Mouse (Mus musculus): Measurements from ENCODE around the gene Wdr26. TPM values are rescaled to one million over a fixed set of nuclear protein-coding genes. Genes with fewer than 3 reads are reported as not detected.

Wdr26 gene
- polyA plus RNA-seq, 1 experiment from 2014 or later, result 37.5 TPM

- H3K4me1 ChIP-seq (ENCODE audit: control insufficient read depth, insufficient read depth, low read length), result peaks cover 31% of the 10 kb centered on the region
- 70% methylated on average over 7 of the region's 7 CpGs for WGBS (ENCODE audit: insufficient replicate concordance)
Measured at GRCm38 (mm10) chr1:181231262-181231661, 19.5 kb upstream of the Wdr26 start.

GRCm38 (mm10) chr1:181230731-181231148 lies 18.9 kb upstream of the Wdr26 start:
- Histone ChIP-seq H3K4me1 (ENCODE audit: control insufficient read depth, insufficient read depth, low read length) (peaks cover 31% of the 10 kb centered on the region), H3K9ac (ENCODE audit: low read depth, low read length) (0 out of 2 replicates have a peak overlapping the region, but pooled peaks have one; percentile 34), H3K27ac (ENCODE audit: low read depth, low read length) (peak overlapping the region; percentile 4; the same call in 1 of the 2 replicates), H3K4me3 (ENCODE audit: low read depth, low read length) (no peak overlapping the region), H3K9me3 (replicated peaks; ENCODE audit: control insufficient read depth, low read length) (no peaks in the 10 kb centered on the region), H3K36me3 (ENCODE audit: control insufficient read depth, insufficient read depth, low read length) (no peaks in the 10 kb centered on the region), H3K4me2 (peak overlapping the region; percentile 7; the same call in 1 of the 2 replicates), H3K27me3 (ENCODE audit: control insufficient read depth, insufficient read depth, low read length) (no peaks in the 10 kb centered on the region)
- WGBS (ENCODE audit: insufficient replicate concordance), result 39% methylated on average over 10 of the region's 10 CpGs
- ATAC-seq (replicated peaks; ENCODE audit: insufficient number of reproducible peaks, low FRiP score, low TSS enrichment), result peak; percentile 39

More at GRCm38 (mm10) chr1:181231262-181231661, 19.5 kb upstream of the Wdr26 start:
- H3K9ac ChIP-seq (ENCODE audit: low read depth, low read length), result 0 out of 2 replicates have a peak overlapping the region, but pooled peaks have one; percentile 34
- ATAC-seq (replicated peaks; ENCODE audit: insufficient number of reproducible peaks, low FRiP score, low TSS enrichment), result no peak
- H3K4me3 ChIP-seq (ENCODE audit: low read depth, low read length), result no peak overlapping the region
- H3K27ac ChIP-seq (ENCODE audit: low read depth, low read length), result peak overlapping the region; percentile 4; the same call in 1 of the 2 replicates
- H3K4me2 ChIP-seq, result no peak overlapping the region
- H3K9me3 ChIP-seq (replicated peaks; ENCODE audit: control insufficient read depth, low read length), result no peaks in the 10 kb centered on the region
- no peaks in the 10 kb centered on the region for H3K36me3 ChIP-seq (ENCODE audit: control insufficient read depth, insufficient read depth, low read length)
- no peaks in the 10 kb centered on the region for H3K27me3 ChIP-seq (ENCODE audit: control insufficient read depth, insufficient read depth, low read length)

GRCm38 (mm10) chr1:181229046-181229445 lies 17.2 kb upstream of the Wdr26 start:
- H3K9ac ChIP-seq (ENCODE audit: low read depth, low read length), result no peak overlapping the region
- WGBS (ENCODE audit: insufficient replicate concordance), result 72% methylated on average over 5 of the region's 5 CpGs
- no peak for ATAC-seq (replicated peaks; ENCODE audit: insufficient number of reproducible peaks, low FRiP score, low TSS enrichment)
- no peak overlapping the region for H3K4me2 ChIP-seq
- H3K27ac ChIP-seq (ENCODE audit: low read depth, low read length), result no peak overlapping the region
- no peak overlapping the region for H3K4me3 ChIP-seq (ENCODE audit: low read depth, low read length)
- no peaks in the 10 kb centered on the region for H3K36me3 ChIP-seq (ENCODE audit: control insufficient read depth, insufficient read depth, low read length)
- H3K4me1 ChIP-seq (ENCODE audit: control insufficient read depth, insufficient read depth, low read length), result peaks cover 24% of the 10 kb centered on the region
- no peaks in the 10 kb centered on the region for H3K9me3 ChIP-seq (replicated peaks; ENCODE audit: control insufficient read depth, low read length)
- no peaks in the 10 kb centered on the region for H3K27me3 ChIP-seq (ENCODE audit: control insufficient read depth, insufficient read depth, low read length)

- Histone ChIP-seq H3K4me3 (ENCODE audit: low read depth, low read length) (no peak overlapping the region), H3K27me3 (ENCODE audit: control insufficient read depth, insufficient read depth, low read length) (no peaks in the 10 kb centered on the region), H3K4me2 (no peak overlapping the region), H3K9ac (ENCODE audit: low read depth, low read length) (no peak overlapping the region), H3K4me1 (ENCODE audit: control insufficient read depth, insufficient read depth, low read length) (peaks cover 22% of the 10 kb centered on the region), H3K36me3 (ENCODE audit: control insufficient read depth, insufficient read depth, low read length) (no peaks in the 10 kb centered on the region), H3K9me3 (replicated peaks; ENCODE audit: control insufficient read depth, low read length) (no peaks in the 10 kb centered on the region), H3K27ac (ENCODE audit: low read depth, low read length) (no peak overlapping the region)
- WGBS (ENCODE audit: insufficient replicate concordance), result 77% methylated on average over 5 of the region's 5 CpGs
- ATAC-seq (replicated peaks; ENCODE audit: insufficient number of reproducible peaks, low FRiP score, low TSS enrichment), result no peak
Measured at GRCm38 (mm10) chr1:181228591-181228990, 16.8 kb upstream of the Wdr26 start.

GRCm38 (mm10) chr1:181227804-181228203 lies 16.0 kb upstream of the Wdr26 start:
- ATAC-seq (replicated peaks; ENCODE audit: insufficient number of reproducible peaks, low FRiP score, low TSS enrichment), result no peak
- 92% methylated on average over 11 of the region's 11 CpGs for WGBS (ENCODE audit: insufficient replicate concordance)
- no peaks in the 10 kb centered on the region for H3K9me3 ChIP-seq (replicated peaks; ENCODE audit: control insufficient read depth, low read length)
- no peak overlapping the region for H3K9ac ChIP-seq (ENCODE audit: low read depth, low read length)
- peaks cover 22% of the 10 kb centered on the region for H3K4me1 ChIP-seq (ENCODE audit: control insufficient read depth, insufficient read depth, low read length)
- no peak overlapping the region for H3K27ac ChIP-seq (ENCODE audit: low read depth, low read length)
- no peak overlapping the region for H3K4me2 ChIP-seq
- H3K27me3 ChIP-seq (ENCODE audit: control insufficient read depth, insufficient read depth, low read length), result no peaks in the 10 kb centered on the region
- no peak overlapping the region for H3K4me3 ChIP-seq (ENCODE audit: low read depth, low read length)
- H3K36me3 ChIP-seq (ENCODE audit: control insufficient read depth, insufficient read depth, low read length), result no peaks in the 10 kb centered on the region

GRCm38 (mm10) chr1:181226850-181227249 lies 15.0 kb upstream of the Wdr26 start:
- H3K36me3 ChIP-seq (ENCODE audit: control insufficient read depth, insufficient read depth, low read length), result no peaks in the 10 kb centered on the region
- no peaks in the 10 kb centered on the region for H3K27me3 ChIP-seq (ENCODE audit: control insufficient read depth, insufficient read depth, low read length)
- no peaks in the 10 kb centered on the region for H3K9me3 ChIP-seq (replicated peaks; ENCODE audit: control insufficient read depth, low read length)
- H3K27ac ChIP-seq (ENCODE audit: low read depth, low read length), result peak overlapping the region; percentile 18
- H3K4me3 ChIP-seq (ENCODE audit: low read depth, low read length), result no peak overlapping the region
- ATAC-seq (replicated peaks; ENCODE audit: insufficient number of reproducible peaks, low FRiP score, low TSS enrichment), result no peak
- WGBS (ENCODE audit: insufficient replicate concordance), result 32% methylated on average over 11 of the region's 11 CpGs
- H3K9ac ChIP-seq (ENCODE audit: low read depth, low read length), result 0 out of 2 replicates have a peak overlapping the region, but pooled peaks have one; percentile 17
- peaks cover 22% of the 10 kb centered on the region for H3K4me1 ChIP-seq (ENCODE audit: control insufficient read depth, insufficient read depth, low read length)
- peak overlapping the region; percentile 4; the same call in 1 of the 2 replicates for H3K4me2 ChIP-seq

- Histone ChIP-seq H3K36me3 (ENCODE audit: control insufficient read depth, insufficient read depth, low read length) (no peaks in the 10 kb centered on the region), H3K9ac (ENCODE audit: low read depth, low read length) (no peak overlapping the region), H3K4me3 (ENCODE audit: low read depth, low read length) (no peak overlapping the region), H3K27me3 (ENCODE audit: control insufficient read depth, insufficient read depth, low read length) (no peaks in the 10 kb centered on the region), H3K9me3 (replicated peaks; ENCODE audit: control insufficient read depth, low read length) (no peaks in the 10 kb centered on the region), H3K27ac (ENCODE audit: low read depth, low read length) (no peak overlapping the region), H3K4me1 (ENCODE audit: control insufficient read depth, insufficient read depth, low read length) (peaks cover 12% of the 10 kb centered on the region; the same call in 1 of the 2 replicates), H3K4me2 (no peak overlapping the region)
- ATAC-seq (replicated peaks; ENCODE audit: insufficient number of reproducible peaks, low FRiP score, low TSS enrichment), result no peak
- WGBS (ENCODE audit: insufficient replicate concordance), result 70% methylated on average over 5 of the region's 5 CpGs
Measured at GRCm38 (mm10) chr1:181225281-181225680, 13.5 kb upstream of the Wdr26 start.

- WGBS (ENCODE audit: insufficient replicate concordance), result 26% methylated on average over 1 of the region's 1 CpGs
- H3K36me3 ChIP-seq (ENCODE audit: control insufficient read depth, insufficient read depth, low read length), result no peaks in the 10 kb centered on the region
- ATAC-seq (replicated peaks; ENCODE audit: insufficient number of reproducible peaks, low FRiP score, low TSS enrichment), result no peak
- no peaks in the 10 kb centered on the region for H3K9me3 ChIP-seq (replicated peaks; ENCODE audit: control insufficient read depth, low read length)
- H3K27me3 ChIP-seq (ENCODE audit: control insufficient read depth, insufficient read depth, low read length), result no peaks in the 10 kb centered on the region
- no peak overlapping the region for H3K27ac ChIP-seq (ENCODE audit: low read depth, low read length)
- no peak overlapping the region for H3K4me3 ChIP-seq (ENCODE audit: low read depth, low read length)
- H3K9ac ChIP-seq (ENCODE audit: low read depth, low read length), result no peak overlapping the region
- peaks cover 7% of the 10 kb centered on the region; the same call in 1 of the 2 replicates for H3K4me1 ChIP-seq (ENCODE audit: control insufficient read depth, insufficient read depth, low read length)
- no peak overlapping the region for H3K4me2 ChIP-seq
Measured at GRCm38 (mm10) chr1:181222041-181222440, 10.2 kb upstream of the Wdr26 start.

- ATAC-seq (replicated peaks; ENCODE audit: insufficient number of reproducible peaks, low FRiP score, low TSS enrichment), result peak; percentile 82
- Histone ChIP-seq H3K27me3 (ENCODE audit: control insufficient read depth, insufficient read depth, low read length) (no peaks in the 10 kb centered on the region), H3K27ac (ENCODE audit: low read depth, low read length) (peak overlapping the region; percentile 75), H3K4me1 (ENCODE audit: control insufficient read depth, insufficient read depth, low read length) (peaks cover 7% of the 10 kb centered on the region; the same call in 1 of the 2 replicates), H3K9ac (ENCODE audit: low read depth, low read length) (no peak overlapping the region), H3K9me3 (replicated peaks; ENCODE audit: control insufficient read depth, low read length) (no peaks in the 10 kb centered on the region), H3K36me3 (ENCODE audit: control insufficient read depth, insufficient read depth, low read length) (no peaks in the 10 kb centered on the region), H3K4me3 (ENCODE audit: low read depth, low read length) (no peak overlapping the region), H3K4me2 (peak overlapping the region; percentile 45)
- WGBS (ENCODE audit: insufficient replicate concordance), result 41% methylated on average over 4 of the region's 4 CpGs
Measured at GRCm38 (mm10) chr1:181216315-181216714, 4.5 kb upstream of the Wdr26 start.

Data from heart, embryonic 11.5 days (tissue).